Mouse (Mus musculus) limb, embryonic 14.5 days (tissue): Measurements from ENCODE around the gene Hmg20a. TPM values are rescaled to one million over a fixed set of nuclear protein-coding genes. Genes with fewer than 3 reads are reported as not detected.

Experiments
- ATAC-seq: fragments of 200-750 bp; cut with Nextera tagmentation; 2 replicates; pipeline ENCODE4 v1.8.0; 2017; ENCODE audit warnings: low read depth, moderate number of reproducible peaks, moderate TSS enrichment; ENCODE audit not compliant: low FRiP score
- DNase-seq: peaks from one replicate; pipeline ENCODE4 v3.0.0-alpha.2; 2015; ENCODE audit warnings: low spot score
- H3K27ac ChIP-seq: fragments of 300-500 bp; sonication (generic); replicated peaks from 2 replicates; pipeline ENCODE4 v1.5.1; 2014; ENCODE audit warnings: low read depth, mild to moderate bottlenecking, low read length, moderate library complexity, mixed read lengths
- H3K27me3 ChIP-seq: fragments of 300-500 bp; sonication (generic); 2 replicates; pipeline ENCODE4 v1.6.1; 2014; ENCODE audit warnings: low read length, mixed read lengths; ENCODE audit not compliant: control insufficient read depth, insufficient read depth
- H3K36me3 ChIP-seq: fragments of 300-500 bp; sonication (generic); 2 replicates; pipeline ENCODE4 v1.6.1; 2014; ENCODE audit warnings: mild to moderate bottlenecking, low read length, moderate library complexity, mixed read lengths; ENCODE audit not compliant: control insufficient read depth, insufficient read depth
- H3K4me1 ChIP-seq: fragments of 300-500 bp; sonication (generic); 2 replicates; pipeline ENCODE4 v1.6.1; 2014; ENCODE audit warnings: antibody characterized with exemption, low read length, mixed read lengths; ENCODE audit not compliant: control insufficient read depth, insufficient read depth
- H3K4me2 ChIP-seq: fragments of 300-500 bp; sonication (generic); replicated peaks from 2 replicates; pipeline ENCODE4 v1.6.1; 2014; ENCODE audit warnings: low read depth, mild to moderate bottlenecking, low read length, moderate library complexity; ENCODE audit not compliant: severe bottlenecking
- H3K4me3 ChIP-seq: fragments of 300-500 bp; sonication (generic); replicated peaks from 2 replicates; pipeline ENCODE4 v1.5.1; 2014; ENCODE audit warnings: low read length
- H3K9ac ChIP-seq: fragments of 300-500 bp; sonication (generic); 2 replicates; pipeline ENCODE4 v1.6.1; 2014; ENCODE audit warnings: mild to moderate bottlenecking, low read depth, low read length, moderate library complexity; ENCODE audit not compliant: severe bottlenecking
- H3K9me3 ChIP-seq: fragments of 300-500 bp; sonication (generic); 2 replicates; pipeline ENCODE4 v1.6.1; 2016; ENCODE audit warnings: low read length; ENCODE audit not compliant: control insufficient read depth
- POLR2A ChIP-seq: fragments of 200-500 bp; IDR thresholded peaks from 2 replicates; pipeline ENCODE4 v1.8.0; 2012; ENCODE audit warnings: inconsistent platforms, mild to moderate bottlenecking, moderate library complexity, borderline replicate concordance; ENCODE audit not compliant: insufficient read depth, insufficient read length; ENCODE audit errors: extremely low read depth
- whole genome bisulfite sequencing: fragments of 180-500 bp; shearing (Covaris S2); extraction: QIAGEN DNeasy Blood & Tissue Kit; methylation state at CpG from one replicate; pipeline ENCODE4 v1.1.7; 2014; 5-methylcytosine and 5-hydroxymethylcytosine counted together
- polyA plus RNA-seq, 2 experiments: library from polyadenylated mRNA; depleted of rRNA in 1 of 2; stranded (reverse) in 1 of 2; unstranded in 1 of 2; fragments of >200 nt; fragmentation: Nextera tagmentation in 1 of 2; extraction: Ambion mirVana in 1 of 2; gene quantifications; 2 replicates each; pipeline versions ENCODE4 v1.2.1 to v1.2.3; 2012 to 2014

The Hmg20a gene
- polyA plus RNA-seq, 2 experiments = 58.5 to 71.5 TPM

DNA sequence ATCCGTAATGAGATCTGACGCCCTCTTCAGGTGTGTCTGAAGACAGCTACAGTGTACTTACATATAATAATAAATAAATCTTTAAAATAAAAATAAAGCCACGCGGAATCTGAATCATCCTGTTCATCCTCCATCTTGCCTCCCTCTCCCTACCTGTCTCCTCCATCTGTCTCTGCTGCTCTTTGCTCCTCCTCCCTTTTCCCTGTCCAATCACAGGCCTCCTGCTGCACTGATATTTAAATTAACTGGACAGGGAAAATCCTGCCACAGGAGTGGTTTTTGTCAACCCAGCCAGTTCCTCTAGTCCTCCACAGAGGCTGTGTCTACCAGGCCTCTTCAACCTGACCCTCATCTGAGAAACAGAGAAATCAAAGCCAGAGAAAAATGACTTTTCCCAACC, 94.1 kb downstream of the Hmg20a start:
- Histone ChIP-seq H3K27me3 (no peaks in the 10 kb centered on the region), H3K9ac (no peak overlapping the region), H3K4me2 (no peak overlapping the region), H3K4me1 (peaks cover 13% of the 10 kb centered on the region), H3K4me3 (no peak overlapping the region), H3K9me3 (no peaks in the 10 kb centered on the region), H3K36me3 (no peaks in the 10 kb centered on the region), H3K27ac (no peak overlapping the region)
- ATAC-seq (no peak), DNase-seq (no peak)
- 85% methylated on average over 4 of the region's 4 CpGs for WGBS
- TF ChIP-seq POLR2A = no peak

GRCm38 (mm10) chr9:56515110-56515509, 96.7 kb downstream of the Hmg20a start:
- no peak for TF ChIP-seq POLR2A
- Histone ChIP-seq H3K4me3 (no peak overlapping the region), H3K36me3 (no peaks in the 10 kb centered on the region), H3K9me3 (no peaks in the 10 kb centered on the region), H3K9ac (no peak overlapping the region), H3K27me3 (no peaks in the 10 kb centered on the region), H3K27ac (no peak overlapping the region), H3K4me2 (no peak overlapping the region), H3K4me1 (peaks cover 8% of the 10 kb centered on the region)
- WGBS = 86% methylated on average over 5 of the region's 5 CpGs
- no peak for DNase-seq
- ATAC-seq = no peak

- ATAC-seq (no peak), DNase-seq (no peak)
- no peaks in the 10 kb centered on the region for H3K36me3 ChIP-seq
- H3K9me3 ChIP-seq = no peaks in the 10 kb centered on the region
- 60% methylated on average over 3 of the region's 3 CpGs for WGBS
- H3K4me2 ChIP-seq = no peak overlapping the region
- no peak overlapping the region for H3K9ac ChIP-seq
- no peak overlapping the region for H3K4me3 ChIP-seq
- no peak for TF ChIP-seq POLR2A
- peaks cover 8% of the 10 kb centered on the region for H3K4me1 ChIP-seq
- no peak overlapping the region for H3K27ac ChIP-seq
- H3K27me3 ChIP-seq = no peaks in the 10 kb centered on the region
Measured at GRCm38 (mm10) chr9:56516219-56516618, 97.8 kb downstream of the Hmg20a start.

DNA sequence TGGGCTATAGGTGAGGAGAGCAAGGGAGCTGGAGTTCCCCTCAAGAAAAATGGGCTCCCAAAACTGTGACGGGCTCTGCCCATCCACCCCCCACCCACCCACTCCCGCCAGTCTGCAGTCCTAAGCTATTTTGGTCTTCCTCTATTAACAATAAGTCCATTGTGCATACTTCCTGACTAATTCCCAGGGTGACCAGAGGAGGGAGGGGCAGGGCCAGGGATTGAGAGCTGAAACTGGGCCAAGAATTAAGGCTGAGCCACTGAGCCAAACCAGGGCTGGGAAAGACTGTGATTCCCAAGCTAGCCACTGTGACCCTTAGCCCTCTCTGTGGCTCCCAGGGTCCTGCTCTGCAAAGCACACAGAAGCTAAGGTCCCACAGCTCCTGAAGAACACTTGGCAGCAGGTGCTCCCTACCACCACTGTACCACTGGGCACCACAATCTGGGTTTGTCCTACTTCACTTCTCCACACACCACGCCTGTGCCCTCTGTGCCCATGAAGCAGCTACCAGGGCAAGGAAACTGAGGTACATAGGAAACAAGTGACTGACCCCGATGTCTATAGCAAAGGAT, 98.4 kb downstream of the Hmg20a start:
- Histone ChIP-seq H3K9ac (no peak overlapping the region), H3K36me3 (no peaks in the 10 kb centered on the region), H3K4me3 (no peak overlapping the region), H3K27me3 (no peaks in the 10 kb centered on the region), H3K27ac (no peak overlapping the region), H3K9me3 (no peaks in the 10 kb centered on the region), H3K4me1 (peaks cover 8% of the 10 kb centered on the region), H3K4me2 (no peak overlapping the region)
- ATAC-seq (no peak), DNase-seq (no peak)
- TF ChIP-seq POLR2A = no peak
- 79% methylated on average over 4 of the region's 4 CpGs for WGBS

GRCm38 (mm10) chr9:56522281-56522680, 103.9 kb downstream of the Hmg20a start:
- DNase-seq = no peak
- H3K9me3 ChIP-seq = no peaks in the 10 kb centered on the region
- H3K9ac ChIP-seq = no peak overlapping the region
- no peak overlapping the region for H3K4me2 ChIP-seq
- WGBS = 55% methylated on average over 10 of the region's 10 CpGs
- no peak for ATAC-seq
- no peaks in the 10 kb centered on the region for H3K27me3 ChIP-seq
- no peak overlapping the region for H3K4me3 ChIP-seq
- H3K4me1 ChIP-seq = no peaks in the 10 kb centered on the region
- no peak overlapping the region for H3K27ac ChIP-seq
- no peaks in the 10 kb centered on the region for H3K36me3 ChIP-seq
- no peak for TF ChIP-seq POLR2A

GRCm38 (mm10) chr9:56527951-56528350, 109.5 kb downstream of the Hmg20a start:
- H3K9me3 ChIP-seq = no peaks in the 10 kb centered on the region
- DNase-seq = no peak
- H3K27me3 ChIP-seq = no peaks in the 10 kb centered on the region
- H3K36me3 ChIP-seq = no peaks in the 10 kb centered on the region
- ATAC-seq = no peak
- no peak overlapping the region for H3K9ac ChIP-seq
- no peak overlapping the region for H3K27ac ChIP-seq
- H3K4me3 ChIP-seq = no peak overlapping the region
- H3K4me2 ChIP-seq = no peak overlapping the region
- no peaks in the 10 kb centered on the region for H3K4me1 ChIP-seq
- WGBS = 89% methylated on average over 4 of the region's 4 CpGs
- no peak for TF ChIP-seq POLR2A
